ENCODE assay signal across 14 mouse cellular contexts in genomic region chr9:24637341-24637740, GRCm38 (mm10). TPM values are rescaled to one million over a fixed set of nuclear protein-coding genes. Genes with fewer than 3 reads are reported as not detected.
"Had no signal": no experiment of that assay in that cellular context is flagged by ENCODE, and none has a peak within 500 bp of the region (broad histone marks: within the 10 kb centered on the region; RNA-seq: fewer than 3 reads in every experiment).

No protein-coding gene starts in this region.

RNA-seq across cellular contexts. Expression of gene Cypt4, which starts 12.3 kb away (rescaled TPM):
- total RNA-seq: common myeloid progenitor, adult 5-6 weeks; forebrain, postnatal 0 days; gastrocnemius, adult 18-20 months; gastrocnemius, adult 2 months; gastrocnemius, adult 8-10 months; gastrocnemius, postnatal 10 days; gastrocnemius, postnatal 14 days; gastrocnemius, postnatal 25 days; gastrocnemius, postnatal 36 days; gastrocnemius, postnatal 4 days; granulocyte monocyte progenitor cell, adult 5-6 weeks; heart, adult 18-20 months; heart, adult 2 months; heart, adult 8-10 months had no signal

RNA-seq across cellular contexts. Expression of gene Dpy19l2, which starts 58.8 kb away (rescaled TPM):
- total RNA-seq: common myeloid progenitor, adult 5-6 weeks; gastrocnemius, adult 18-20 months; gastrocnemius, adult 2 months; gastrocnemius, adult 8-10 months; gastrocnemius, postnatal 10 days; gastrocnemius, postnatal 14 days; gastrocnemius, postnatal 25 days; gastrocnemius, postnatal 36 days; gastrocnemius, postnatal 4 days; granulocyte monocyte progenitor cell, adult 5-6 weeks; heart, adult 2 months had no signal
